Mouse (Mus musculus): Measurements from ENCODE around the gene Tmem256. TPM values are rescaled to one million over a fixed set of nuclear protein-coding genes. Genes with fewer than 3 reads are reported as not detected.

Tmem256 gene
- polyA plus RNA-seq, 1 experiment: 460 TPM

GRCm38 (mm10) chr11:69803786-69804651 is 34.3 kb upstream of the Tmem256 start:
- TF ChIP-seq GATA1 (IDR thresholded peaks at IDR 0.05; ENCODE audit: low read length): no peak

DNA sequence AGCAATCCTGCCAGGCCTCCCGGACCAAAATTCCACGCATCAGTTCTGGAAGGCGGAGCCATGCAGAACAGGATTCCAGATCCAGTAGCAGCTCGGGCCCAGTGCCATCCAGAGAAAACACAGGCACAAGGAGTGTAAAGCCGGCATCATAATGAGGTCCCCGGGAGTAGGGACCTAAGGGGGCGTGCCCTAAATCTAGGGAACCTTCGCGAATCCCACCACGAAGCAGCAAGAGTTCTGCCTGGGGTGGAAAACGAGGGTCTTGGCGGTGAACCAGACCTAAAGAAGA is 33.7 kb upstream of the Tmem256 start:
- no peak for TF ChIP-seq GATA1 (IDR thresholded peaks at IDR 0.05; ENCODE audit: low read length)

- TF ChIP-seq GATA1 (IDR thresholded peaks at IDR 0.05; ENCODE audit: low read length): no peak
Observed at GRCm38 (mm10) chr11:69804972-69805909, 33.1 kb upstream of the Tmem256 start, which contains the start of gene Tmem102. Gene Tmem102, minus strand, starts transcription at chr11:69805624.

DNA sequence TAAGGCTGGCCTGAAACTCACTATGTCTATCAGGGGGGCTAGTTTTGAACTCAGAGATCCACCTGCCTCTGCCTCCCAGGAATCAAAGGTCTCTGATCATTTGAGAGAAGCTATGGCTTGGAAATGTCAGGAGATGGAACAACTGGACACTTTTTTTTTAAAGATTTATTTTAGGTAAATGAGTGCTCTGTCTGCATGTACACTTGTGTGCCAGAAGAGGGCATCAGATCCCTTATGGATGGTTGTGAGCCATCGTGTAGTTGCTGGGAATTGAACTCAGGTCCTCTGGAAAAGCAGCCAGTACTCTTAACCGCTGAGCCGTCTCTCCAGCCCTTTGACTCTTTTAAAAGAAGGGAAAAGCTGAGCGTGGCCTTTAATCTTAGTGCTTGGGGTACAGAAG is 31.9 kb upstream of the Tmem256 start:
- TF ChIP-seq GATA1 (IDR thresholded peaks at IDR 0.05; ENCODE audit: low read length): no peak

GRCm38 (mm10) chr11:69807641-69808040 is 30.7 kb upstream of the Tmem256 start:
- no peak for TF ChIP-seq GATA1 (IDR thresholded peaks at IDR 0.05; ENCODE audit: low read length)

GRCm38 (mm10) chr11:69810280-69810679 is 28.0 kb upstream of the Tmem256 start:
- no peak for TF ChIP-seq GATA1 (IDR thresholded peaks at IDR 0.05; ENCODE audit: low read length)

DNA sequence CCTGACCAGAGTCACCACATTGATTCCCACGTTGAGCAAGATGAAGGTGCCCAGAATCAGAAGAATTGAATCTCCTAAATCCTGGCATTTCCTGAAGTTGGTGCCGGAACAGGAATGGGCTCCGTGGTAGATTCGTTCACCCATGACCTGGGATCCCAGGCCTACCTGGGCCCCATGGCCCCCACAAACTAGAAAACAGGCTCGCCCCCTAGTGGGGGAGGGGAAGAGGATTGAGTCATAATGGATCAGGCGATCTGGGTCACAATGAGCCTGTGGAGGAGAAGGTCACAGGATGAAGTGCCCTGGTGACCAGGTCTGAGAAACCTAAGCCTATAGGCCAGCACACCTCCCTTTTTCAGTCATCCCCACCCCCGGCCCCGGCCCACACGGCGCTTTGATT is 23.2 kb upstream of the Tmem256 start, which contains the start of gene Gm39566:
TSS of gene Gm39566 (minus strand) at position 144 of the 400 bp plus-strand sequence.
- TF ChIP-seq GATA1 (IDR thresholded peaks at IDR 0.05; ENCODE audit: low read length): no peak

GRCm38 (mm10) chr11:69816520-69816919 is 21.8 kb upstream of the Tmem256 start:
- no peak for TF ChIP-seq GATA1 (IDR thresholded peaks at IDR 0.05; ENCODE audit: low read length)

DNA sequence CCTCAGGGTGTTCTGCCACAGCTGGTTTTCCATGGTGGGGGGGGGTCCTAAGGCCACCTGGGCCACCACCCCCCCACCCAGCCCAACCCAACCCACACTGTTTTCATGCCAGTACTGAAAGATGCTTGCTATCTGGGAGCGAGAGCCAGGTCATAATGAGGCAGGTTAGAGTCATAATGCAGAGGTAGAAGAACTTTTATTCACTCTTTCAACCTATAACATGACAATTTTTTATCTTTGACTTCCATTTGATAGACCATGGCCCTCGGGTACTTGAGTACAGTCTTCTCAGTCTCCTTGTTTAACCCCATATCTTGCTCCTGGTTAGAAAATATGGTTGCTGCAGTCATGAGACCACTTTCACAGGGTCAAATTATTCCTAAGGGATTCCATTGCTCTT is 19.9 kb upstream of the Tmem256 start, which contains the start of gene Spem2:
TSS of gene Spem2 (minus strand) at position 101 of the 400 bp plus-strand sequence.
- no peak for TF ChIP-seq GATA1 (IDR thresholded peaks at IDR 0.05; ENCODE audit: low read length)

DNA sequence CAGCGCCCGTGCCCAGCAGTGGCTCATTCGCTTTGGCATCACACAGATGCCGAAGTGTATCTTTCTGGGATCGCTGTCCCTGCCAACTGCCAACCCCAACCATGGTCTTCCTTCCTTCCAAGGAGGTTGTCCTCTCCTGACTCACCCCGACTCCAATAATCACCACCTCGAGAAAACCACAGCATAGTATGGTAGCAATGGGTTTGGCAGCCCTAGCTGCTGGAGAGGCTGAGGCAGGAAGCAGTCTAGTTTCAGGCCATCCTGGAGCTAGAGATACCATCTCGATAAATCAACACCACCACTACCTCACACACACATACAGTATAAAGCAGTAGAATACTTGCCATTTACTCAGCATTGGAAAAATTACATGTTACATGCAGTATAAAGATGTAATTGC is 19.4 kb upstream of the Tmem256 start:
- TF ChIP-seq GATA1 (IDR thresholded peaks at IDR 0.05; ENCODE audit: low read length): no peak

DNA sequence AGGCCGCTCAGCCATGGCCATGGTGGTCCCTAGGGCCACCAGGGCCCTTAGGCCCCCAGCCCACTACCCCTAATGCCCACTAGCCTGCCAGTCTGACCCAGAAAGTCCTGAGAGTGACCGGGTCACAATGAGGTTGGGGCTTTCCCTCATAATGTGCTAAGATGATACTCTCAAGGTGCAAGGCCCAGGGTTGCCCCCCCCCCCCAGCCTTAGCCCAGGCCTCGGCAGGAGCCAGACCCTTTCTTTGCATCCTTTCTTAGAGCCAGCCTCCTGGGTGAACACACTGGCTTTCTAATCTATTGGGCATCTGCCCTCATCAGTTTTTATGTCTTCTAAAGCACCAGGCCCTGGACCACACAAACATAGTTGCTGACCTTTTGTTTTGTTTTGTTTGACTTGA is 16.2 kb upstream of the Tmem256 start, which contains the start of gene Spem1:
TSS of gene Spem1 (minus strand) at position 101 of the 400 bp plus-strand sequence.
- no peak for TF ChIP-seq GATA1 (IDR thresholded peaks at IDR 0.05; ENCODE audit: low read length)

GRCm38 (mm10) chr11:69823456-69823855 is 14.9 kb upstream of the Tmem256 start:
- no peak for TF ChIP-seq GATA1 (IDR thresholded peaks at IDR 0.05; ENCODE audit: low read length)

DNA sequence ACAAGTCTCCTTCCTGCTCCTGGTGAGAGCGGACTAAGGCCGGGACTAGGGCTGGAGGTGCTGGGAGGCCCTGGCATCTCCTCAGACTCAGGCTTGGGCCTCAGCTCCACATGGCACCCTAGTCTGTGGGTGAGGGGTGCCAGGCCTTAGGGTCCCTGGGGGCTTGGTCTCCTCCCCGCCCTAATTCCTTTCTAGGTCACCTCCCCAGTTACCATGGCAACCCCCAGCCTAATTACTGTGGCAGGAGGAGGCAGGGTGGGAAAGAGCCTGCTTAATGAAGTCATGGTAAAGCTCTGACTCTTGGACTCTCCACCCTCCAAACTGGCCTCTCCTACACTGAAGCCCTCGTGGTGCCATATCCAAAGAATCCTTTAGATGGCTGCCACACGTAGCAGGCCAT is 9.5 kb upstream of the Tmem256 start:
- TF ChIP-seq GATA1 (IDR thresholded peaks at IDR 0.05; ENCODE audit: low read length): no peak

- TF ChIP-seq GATA1 (IDR thresholded peaks at IDR 0.05; ENCODE audit: low read length): no peak
Observed at GRCm38 (mm10) chr11:69833554-69833953, 4.8 kb upstream of the Tmem256 start.

DNA sequence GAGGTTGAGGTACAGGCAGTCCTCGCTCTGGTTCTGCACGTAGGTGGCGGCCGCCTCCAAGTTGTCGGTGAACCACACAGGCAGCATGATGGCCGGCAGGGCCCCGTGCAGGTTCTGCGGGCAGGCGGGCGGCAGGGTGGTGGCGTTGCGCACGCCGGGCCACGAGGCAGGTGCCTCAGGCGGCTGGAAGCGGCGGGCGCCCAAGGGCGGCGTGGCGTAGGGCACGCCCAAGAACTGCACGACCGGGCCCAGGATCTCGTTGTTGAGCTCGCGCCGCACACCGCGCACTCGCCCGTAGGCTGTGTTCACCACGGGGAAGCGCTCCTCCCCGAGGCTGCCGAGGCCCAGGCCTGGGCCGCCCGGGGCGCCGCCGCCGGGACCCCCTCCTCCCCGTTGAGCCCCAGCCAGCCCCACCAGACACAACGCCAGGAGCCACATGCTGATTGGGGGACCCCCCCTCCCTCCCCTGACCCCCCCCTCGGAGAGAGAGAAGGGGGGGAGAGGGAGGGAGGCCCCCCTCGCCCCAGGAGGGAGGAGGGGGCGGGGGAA is 4.2 kb upstream of the Tmem256 start:
- TF ChIP-seq GATA1 (IDR thresholded peaks at IDR 0.05; ENCODE audit: low read length): no peak

Data from G1E-ER4 (cell line).